ENCODE assay signal across 8 mouse cellular contexts in genomic region chr4:129771672-129772521, GRCm38 (mm10). TPM values are rescaled to one million over a fixed set of nuclear protein-coding genes. Genes with fewer than 3 reads are reported as not detected.
DNase-seq lines count a peak whose midpoint lies in the region; ATAC-seq and TF ChIP-seq lines count a peak whose summit lies in the region.

No protein-coding gene starts in this region.

- H3K4me3 ChIP-seq in spleen, adult 2 months (ENCODE audit: extremely low read depth, insufficient read depth, insufficient read length), result peak overlapping the region; percentile 25; the same call in 1 of the 2 replicates
- 0 out of 2 replicates have a peak overlapping the region, but pooled peaks have one; percentile 1 for H3K4me3 ChIP-seq in embryonic facial prominence, embryonic 11.5 days (ENCODE audit: low read depth, low read length)
- no peak overlapping the region for H3K4me3 ChIP-seq in hindbrain, embryonic 14.5 days (replicated peaks; ENCODE audit: low read length)
- H3K4me3 ChIP-seq in limb, embryonic 13.5 days, result peak overlapping the region; percentile 26
- 0 out of 2 replicates have a peak overlapping the region, but pooled peaks have one; percentile 2 for H3K4me3 ChIP-seq in neural tube, embryonic 15.5 days (replicated peaks)

- WGBS in spleen, adult 2 months, result 18% methylated on average over 21 of the region's 21 CpGs
- 1% methylated on average over 21 of the region's 21 CpGs for WGBS in embryonic facial prominence, embryonic 11.5 days
- 2% methylated on average over 21 of the region's 21 CpGs for WGBS in hindbrain, embryonic 14.5 days
- whole genome bisulfite sequencing in limb, embryonic 13.5 days, result 1% methylated on average over 21 of the region's 21 CpGs
- WGBS in neural tube, embryonic 15.5 days, result 3% methylated on average over 21 of the region's 21 CpGs

- no peak for DNase-seq in spleen, adult 2 months (ENCODE audit: low read depth in 1 of 2, low spot score in 2 of 2)
- DNase-seq in spleen, postnatal 36 days (ENCODE audit: low spot score in 2 of 2), result no peak
- peak; percentile 85 for DNase-seq in embryonic facial prominence, embryonic 11.5 days (ENCODE audit: low spot score)
- DNase-seq in hindbrain, embryonic 14.5 days (ENCODE audit: low spot score), result no peak
- no peak for DNase-seq in adrenal gland, adult 2 months
- no peak for DNase-seq in B cell, adult 2 months

- no peak overlapping the region for H3K27ac ChIP-seq in spleen, adult 2 months (ENCODE audit: insufficient read depth, low read length)
- H3K27ac ChIP-seq in embryonic facial prominence, embryonic 11.5 days (replicated peaks; ENCODE audit: low read depth, low read length), result peak overlapping the region; percentile 68; the same call in 1 of the 2 replicates
- peak overlapping the region; percentile 66 for H3K27ac ChIP-seq in hindbrain, embryonic 14.5 days
- peak overlapping the region; percentile 81 for H3K27ac ChIP-seq in limb, embryonic 13.5 days
- H3K27ac ChIP-seq in neural tube, embryonic 15.5 days (replicated peaks), result peak overlapping the region; percentile 61

- no peaks in the 10 kb centered on the region for H3K36me3 ChIP-seq in spleen, adult 2 months (ENCODE audit: control insufficient read depth, insufficient read depth, low read length)
- H3K36me3 ChIP-seq in embryonic facial prominence, embryonic 11.5 days (replicated peaks; ENCODE audit: control insufficient read depth, insufficient read depth, low read depth, low read length), result no peaks in the 10 kb centered on the region
- H3K36me3 ChIP-seq in hindbrain, embryonic 14.5 days (replicated peaks; ENCODE audit: control insufficient read depth, insufficient read depth), result no peaks in the 10 kb centered on the region
- no peaks in the 10 kb centered on the region for H3K36me3 ChIP-seq in limb, embryonic 13.5 days
- H3K36me3 ChIP-seq in neural tube, embryonic 15.5 days, result no peaks in the 10 kb centered on the region

- TF ChIP-seq CTCF in spleen, adult 2 months (IDR thresholded peaks at IDR 0.05; ENCODE audit: extremely low read depth, insufficient read depth, insufficient read length, insufficient replicate concordance), result no peak

- peak overlapping the region; percentile 48 for H3K4me2 ChIP-seq in embryonic facial prominence, embryonic 11.5 days (ENCODE audit: low read depth, low read length)
- H3K4me2 ChIP-seq in hindbrain, embryonic 14.5 days (replicated peaks), result peak overlapping the region; percentile 33
- H3K4me2 ChIP-seq in limb, embryonic 13.5 days (replicated peaks), result peak overlapping the region; percentile 59
- peak overlapping the region; percentile 34 for H3K4me2 ChIP-seq in neural tube, embryonic 15.5 days

- peak; percentile 79 for ATAC-seq in embryonic facial prominence, embryonic 11.5 days (replicated peaks; ENCODE audit: insufficient number of reproducible peaks, low FRiP score, low TSS enrichment, low read depth)
- ATAC-seq in hindbrain, embryonic 14.5 days (ENCODE audit: low FRiP score), result peak; percentile 37; the same call in 1 of the 2 replicates
- peak; percentile 85 for ATAC-seq in limb, embryonic 13.5 days (ENCODE audit: low FRiP score, low read depth)
- ATAC-seq in neural tube, embryonic 15.5 days (ENCODE audit: low FRiP score), result no peak; the same call in 1 of the 2 replicates

- TF ChIP-seq POLR2A in spleen, adult 2 months (IDR thresholded peaks at IDR 0.05; ENCODE audit: low read depth, low read length), result no peak

- H3K4me1 ChIP-seq in spleen, adult 2 months (ENCODE audit: control insufficient read depth, insufficient read depth, insufficient read length), result peaks cover 13% of the 10 kb centered on the region; the same call in 1 of the 2 replicates
- H3K4me1 ChIP-seq in embryonic facial prominence, embryonic 11.5 days (ENCODE audit: control insufficient read depth, insufficient read depth, low read length), result no peaks in the 10 kb centered on the region; the same call in none of the 2 replicates
- H3K4me1 ChIP-seq in hindbrain, embryonic 14.5 days (replicated peaks; ENCODE audit: control insufficient read depth, insufficient read depth, low read length), result peaks cover 22% of the 10 kb centered on the region
- peaks cover 33% of the 10 kb centered on the region for H3K4me1 ChIP-seq in limb, embryonic 13.5 days
- peaks cover 27% of the 10 kb centered on the region for H3K4me1 ChIP-seq in neural tube, embryonic 15.5 days

- no peaks in the 10 kb centered on the region for H3K9me3 ChIP-seq in embryonic facial prominence, embryonic 11.5 days (replicated peaks; ENCODE audit: control insufficient read depth, low read length)
- H3K9me3 ChIP-seq in hindbrain, embryonic 14.5 days (ENCODE audit: control insufficient read depth, low read length), result no peaks in the 10 kb centered on the region
- H3K9me3 ChIP-seq in limb, embryonic 13.5 days, result no peaks in the 10 kb centered on the region
- no peaks in the 10 kb centered on the region for H3K9me3 ChIP-seq in neural tube, embryonic 15.5 days (replicated peaks)

- no peaks in the 10 kb centered on the region for H3K27me3 ChIP-seq in spleen, adult 2 months (ENCODE audit: control insufficient read depth, insufficient read depth, low read length)
- no peaks in the 10 kb centered on the region; the same call in 1 of the 2 replicates for H3K27me3 ChIP-seq in embryonic facial prominence, embryonic 11.5 days (ENCODE audit: control insufficient read depth, insufficient read depth, low read length)
- no peaks in the 10 kb centered on the region for H3K27me3 ChIP-seq in hindbrain, embryonic 14.5 days (ENCODE audit: control insufficient read depth, insufficient read depth, low read length)
- no peaks in the 10 kb centered on the region for H3K27me3 ChIP-seq in limb, embryonic 13.5 days
- no peaks in the 10 kb centered on the region for H3K27me3 ChIP-seq in neural tube, embryonic 15.5 days (replicated peaks)

- H3K9ac ChIP-seq in embryonic facial prominence, embryonic 11.5 days (replicated peaks; ENCODE audit: low read length), result peak overlapping the region; percentile 5; the same call in 1 of the 2 replicates
- peak overlapping the region; percentile 16 for H3K9ac ChIP-seq in hindbrain, embryonic 14.5 days
- H3K9ac ChIP-seq in limb, embryonic 13.5 days, result peak overlapping the region; percentile 25; the same call in 1 of the 2 replicates
- no peak overlapping the region for H3K9ac ChIP-seq in neural tube, embryonic 15.5 days (replicated peaks)

RNA-seq across cellular contexts. Expression of gene Khdrbs1, which starts 29.8 kb away (rescaled TPM):
- polyA plus RNA-seq in spleen, adult 2 months (2012; rRNA removed), result 40.9 and 61.5 TPM in 2 replicates
- 175 and 193 TPM in 2 replicates for polyA plus RNA-seq in embryonic facial prominence, embryonic 11.5 days (2014; fragmentation: Nextera tagmentation; extraction: Ambion mirVana)
- polyA plus RNA-seq in hindbrain, embryonic 14.5 days (2014; fragmentation: Nextera tagmentation; extraction: Ambion mirVana), result 120 and 125 TPM in 2 replicates
- polyA plus RNA-seq in limb, embryonic 13.5 days (2015; fragmentation: Nextera tagmentation; extraction: Ambion mirVana), result 145 and 149 TPM in 2 replicates
- 105 and 106 TPM in 2 replicates for polyA plus RNA-seq in neural tube, embryonic 15.5 days (2015; fragmentation: Nextera tagmentation; extraction: Ambion mirVana)
- 10 to 100 TPM; 65.0 to 66.3 TPM for total RNA-seq in adrenal gland, adult 2 months (2021)
- 114 and 124 TPM in 2 replicates for polyA plus RNA-seq in adrenal gland, adult 2 months (2012; rRNA removed)

RNA-seq across cellular contexts. Expression of gene Ptp4a2, which starts 39.1 kb away (rescaled TPM):
- polyA plus RNA-seq in spleen, adult 2 months (2012; rRNA removed), result 47.6 and 51.1 TPM in 2 replicates
- polyA plus RNA-seq in embryonic facial prominence, embryonic 11.5 days (2014; fragmentation: Nextera tagmentation; extraction: Ambion mirVana), result 325 and 376 TPM in 2 replicates
- polyA plus RNA-seq in hindbrain, embryonic 14.5 days (2014; fragmentation: Nextera tagmentation; extraction: Ambion mirVana), result 199 and 211 TPM in 2 replicates
- 370 and 392 TPM in 2 replicates for polyA plus RNA-seq in limb, embryonic 13.5 days (2015; fragmentation: Nextera tagmentation; extraction: Ambion mirVana)
- 217 and 247 TPM in 2 replicates for polyA plus RNA-seq in neural tube, embryonic 15.5 days (2015; fragmentation: Nextera tagmentation; extraction: Ambion mirVana)
- total RNA-seq in adrenal gland, adult 2 months (2021), result 100 to 1,000 TPM; 378 to 409 TPM
- 41.0 and 48.2 TPM in 2 replicates for polyA plus RNA-seq in adrenal gland, adult 2 months (2012; rRNA removed)
